Mouse (Mus musculus) midbrain, embryonic 13.5 days (tissue): ENCODE results near the gene Jhy. TPM values are rescaled to one million over a fixed set of nuclear protein-coding genes. Genes with fewer than 3 reads are reported as not detected.

Experiments
- polyA plus RNA-seq: library from polyadenylated mRNA; unstranded; fragments of >200 nt; fragmentation: Nextera tagmentation; extraction: Ambion mirVana; gene quantifications from 2 replicates; pipeline ENCODE4 v1.2.1, GENCODE M21; 2015

Jhy gene
- polyA plus RNA-seq, 1 experiment from 2014 or later: 3.2 TPM

Other genes with a start within 250 kb of the Jhy start
- gene Hspa8, start 163.1 kb downstream of the Jhy start, polyA plus RNA-seq: 2,863 and 3,076 TPM in 2 replicates
- 2.7 and 4.1 TPM in 2 replicates for gene Bsx, start 90.0 kb downstream of the Jhy start, polyA plus RNA-seq
- gene Crtam, start 40.5 kb upstream of the Jhy start, polyA plus RNA-seq: 0.04 and 0.19 TPM in 2 replicates
- gene Ubash3b, start 197.6 kb upstream of the Jhy start, polyA plus RNA-seq: 12.1 and 12.6 TPM in 2 replicates